Mouse (Mus musculus) lung, adult 2 months (tissue): ENCODE measurements around the gene Pcsk5.

Experiments used
- CTCF ChIP-seq: fragments of 200-500 bp; IDR thresholded peaks from 2 replicates; pipeline ENCODE4 v1.5.1; 2011; ENCODE audit warnings: mild to moderate bottlenecking, low read length, control low read depth; ENCODE audit not compliant: insufficient read depth
- POLR2A ChIP-seq: fragments of 200-500 bp; IDR thresholded peaks from 2 replicates; pipeline ENCODE4 v1.6.1; 2011; ENCODE audit warnings: low read depth, mild to moderate bottlenecking, control low read depth, low read length, borderline replicate concordance; ENCODE audit errors: extremely low read depth

GRCm38 (mm10) chr19:17715281-17715955 lies 122.0 kb downstream of the Pcsk5 start:
- no peak for TF ChIP-seq CTCF
- no peak for TF ChIP-seq POLR2A
